Comparison of ENCODE assay signal across 7 mouse cellular contexts in genomic region chr2:51139218-51139911, GRCm38 (mm10). TPM values are rescaled to one million over a fixed set of nuclear protein-coding genes. Genes with fewer than 3 reads are reported as not detected.
DNase-seq lines count a peak whose midpoint lies in the region; ATAC-seq and TF ChIP-seq lines count a peak whose summit lies in the region.

No protein-coding gene starts in this region.

- peaks cover 21% of the 10 kb centered on the region for H3K36me3 ChIP-seq in forebrain, embryonic 15.5 days
- peaks cover 7% of the 10 kb centered on the region for H3K36me3 ChIP-seq in hindbrain, embryonic 11.5 days (ENCODE audit: control insufficient read depth, insufficient read depth, low read length)
- H3K36me3 ChIP-seq in limb, embryonic 14.5 days (ENCODE audit: control insufficient read depth, insufficient read depth, low read length) = peaks cover 59% of the 10 kb centered on the region
- peaks cover 34% of the 10 kb centered on the region for H3K36me3 ChIP-seq in myocyte (ENCODE audit: control insufficient read depth, insufficient read depth)

- peak overlapping the region; percentile 62; the same call in 1 of the 2 replicates for H3K27ac ChIP-seq in forebrain, embryonic 15.5 days (replicated peaks)
- peak overlapping the region; percentile 75 for H3K27ac ChIP-seq in hindbrain, embryonic 11.5 days (ENCODE audit: low read depth, low read length)
- 0 out of 2 replicates have a peak overlapping the region, but pooled peaks have one; percentile 14 for H3K27ac ChIP-seq in limb, embryonic 14.5 days (replicated peaks; ENCODE audit: low read depth, low read length)
- H3K27ac ChIP-seq in left cerebral cortex, adult 2 months = no peak overlapping the region

- intact Hi-C loops in left cerebral cortex, adult 2 months (cut with DNase I) = no loop called here

- 4% methylated on average over 5 of the region's 5 CpGs for WGBS in forebrain, embryonic 15.5 days
- WGBS in hindbrain, embryonic 11.5 days = 2% methylated on average over 5 of the region's 5 CpGs
- WGBS in limb, embryonic 14.5 days = 14% methylated on average over 5 of the region's 5 CpGs

- TF ChIP-seq CTCF in left cerebral cortex, adult 2 months (IDR thresholded peaks at IDR 0.05) = no peak

- peak; percentile 39 for DNase-seq in brain, adult 2 months (ENCODE audit: low read depth, low spot score)
- peak; percentile 85 for DNase-seq in hindbrain, embryonic 11.5 days (ENCODE audit: low spot score)
- DNase-seq in limb, embryonic 14.5 days (ENCODE audit: low spot score) = no peak
- no peak for DNase-seq in left cerebral cortex, adult 2 months (ENCODE audit: extremely low spot score in 1 of 2, low spot score in 2 of 2)
- no peak for DNase-seq in spleen, postnatal 36 days (ENCODE audit: low spot score in 2 of 2)

- H3K9me3 ChIP-seq in forebrain, embryonic 15.5 days = no peaks in the 10 kb centered on the region
- H3K9me3 ChIP-seq in hindbrain, embryonic 11.5 days (ENCODE audit: control insufficient read depth, low read length) = no peaks in the 10 kb centered on the region
- H3K9me3 ChIP-seq in limb, embryonic 14.5 days (ENCODE audit: control insufficient read depth, low read length) = no peaks in the 10 kb centered on the region

- TF ChIP-seq POLR2A in limb, embryonic 14.5 days (IDR thresholded peaks at IDR 0.05; ENCODE audit: borderline replicate concordance, extremely low read depth, insufficient read depth, insufficient read length) = no peak
- TF ChIP-seq POLR2A in myocyte (IDR thresholded peaks at IDR 0.05; ENCODE audit: insufficient read length, low read depth) = no peak

- no peaks in the 10 kb centered on the region for H3K27me3 ChIP-seq in forebrain, embryonic 15.5 days
- H3K27me3 ChIP-seq in hindbrain, embryonic 11.5 days (ENCODE audit: control insufficient read depth, insufficient read depth, low read length) = no peaks in the 10 kb centered on the region
- no peaks in the 10 kb centered on the region for H3K27me3 ChIP-seq in limb, embryonic 14.5 days (ENCODE audit: control insufficient read depth, insufficient read depth, low read length)
- no peaks in the 10 kb centered on the region for H3K27me3 ChIP-seq in myocyte (ENCODE audit: control insufficient read depth, insufficient read depth, insufficient read length)

- no peak overlapping the region for H3K4me3 ChIP-seq in forebrain, embryonic 15.5 days
- no peak overlapping the region; the same call in 1 of the 2 replicates for H3K4me3 ChIP-seq in hindbrain, embryonic 11.5 days (ENCODE audit: low read depth, low read length)
- H3K4me3 ChIP-seq in limb, embryonic 14.5 days (replicated peaks; ENCODE audit: low read length) = no peak overlapping the region
- H3K4me3 ChIP-seq in myocyte = no peak overlapping the region
- no peak overlapping the region for H3K4me3 ChIP-seq in left cerebral cortex, adult 2 months

- no peak overlapping the region for H3ac ChIP-seq in myocyte (ENCODE audit: control insufficient read depth, insufficient read length)

- H3K4me1 ChIP-seq in forebrain, embryonic 15.5 days = peaks cover 68% of the 10 kb centered on the region
- H3K4me1 ChIP-seq in hindbrain, embryonic 11.5 days (replicated peaks; ENCODE audit: control insufficient read depth, insufficient read depth, low read length) = peaks cover 13% of the 10 kb centered on the region
- H3K4me1 ChIP-seq in limb, embryonic 14.5 days (ENCODE audit: control insufficient read depth, insufficient read depth, low read length) = peaks cover 52% of the 10 kb centered on the region

- peaks cover 91% of the 10 kb centered on the region for H3K79me2 ChIP-seq in myocyte (ENCODE audit: control insufficient read depth, insufficient read depth)

- no peak overlapping the region for H3K9ac ChIP-seq in forebrain, embryonic 15.5 days (replicated peaks)
- H3K9ac ChIP-seq in hindbrain, embryonic 11.5 days (ENCODE audit: low read depth, low read length) = no peak overlapping the region
- H3K9ac ChIP-seq in limb, embryonic 14.5 days (ENCODE audit: low read depth, low read length, severe bottlenecking) = no peak overlapping the region

- peak overlapping the region; percentile 22 for H3K4me2 ChIP-seq in forebrain, embryonic 15.5 days (replicated peaks)
- H3K4me2 ChIP-seq in hindbrain, embryonic 11.5 days (replicated peaks; ENCODE audit: low read depth, low read length) = peak overlapping the region; percentile 4
- peak overlapping the region; percentile 10; the same call in 1 of the 2 replicates for H3K4me2 ChIP-seq in limb, embryonic 14.5 days (replicated peaks; ENCODE audit: low read depth, low read length, severe bottlenecking)
- peak overlapping the region; percentile 98 for H3K4me2 ChIP-seq in myocyte (ENCODE audit: low read depth)

- ATAC-seq in forebrain, embryonic 15.5 days (replicated peaks) = peak; percentile 62; the same call in 1 of the 2 replicates
- ATAC-seq in hindbrain, embryonic 11.5 days (ENCODE audit: low FRiP score) = peak; percentile 90
- ATAC-seq in limb, embryonic 14.5 days (ENCODE audit: low FRiP score, low read depth) = 0 out of 2 replicates have a peak, but pooled peaks have one; percentile 2

TF ChIP-seq in myocyte, 11 proteins besides CTCF, POLR2A, EP300 and RAD21:
- TF ChIP-seq USF1 (IDR thresholded peaks at IDR 0.05; ENCODE audit: low read depth) (no peak), POLR2AphosphoS2 (IDR thresholded peaks at IDR 0.05; ENCODE audit: insufficient read length, low read depth) (peak; percentile 40), SRF (IDR thresholded peaks at IDR 0.05; ENCODE audit: control insufficient read depth, insufficient read length, low read depth) (no peak), REST (IDR thresholded peaks at IDR 0.05; ENCODE audit: insufficient read depth, insufficient read length) (no peak), MYOD1 (IDR thresholded peaks at IDR 0.05; ENCODE audit: control insufficient read depth in 1 of 3, insufficient read length in 2 of 3, low read depth in 2 of 3) (peak in 1 of 3 experiments; percentile 21), MYOG (IDR thresholded peaks at IDR 0.05; ENCODE audit: control insufficient read depth in 1 of 3, insufficient read depth in 1 of 3, insufficient read length in 2 of 3, low read depth in 2 of 3) (peak in 1 of 3 experiments; percentile 41), TCF12 (IDR thresholded peaks at IDR 0.05; ENCODE audit: insufficient read depth, poor library complexity, severe bottlenecking) (no peak), MAX (IDR thresholded peaks at IDR 0.05; ENCODE audit: low read depth) (no peak), CEBPB (IDR thresholded peaks at IDR 0.05; ENCODE audit: insufficient read depth, poor library complexity, severe bottlenecking) (no peak), TCF3 (IDR thresholded peaks at IDR 0.05; ENCODE audit: insufficient read length, low read depth) (no peak), E2F4 (IDR thresholded peaks at IDR 0.05; ENCODE audit: insufficient read depth) (no peak)

RNA-seq across cellular contexts. Expression of gene Rnd3, which starts 9.5 kb away (rescaled TPM):
- polyA plus RNA-seq in forebrain, embryonic 15.5 days (2015; fragmentation: Nextera tagmentation; extraction: Ambion mirVana) = 142 and 151 TPM in 2 replicates
- 357 and 383 TPM in 2 replicates for polyA plus RNA-seq in hindbrain, embryonic 11.5 days (2014; fragmentation: Nextera tagmentation; extraction: Ambion mirVana)
- polyA plus RNA-seq in limb, embryonic 14.5 days (2012; rRNA removed) = 59.4 and 68.8 TPM in 2 replicates
- polyA plus RNA-seq in limb, embryonic 14.5 days (2014; fragmentation: Nextera tagmentation; extraction: Ambion mirVana) = 162 and 176 TPM in 2 replicates
- polyA plus RNA-seq in myocyte (2012; fragmentation: generic; extraction: Trizol) = 10.3 TPM
- total RNA-seq in left cerebral cortex, adult 2 months (2021) = 10 to 100 TPM; 19.5 to 21.9 TPM

Comparison
In these comparisons a context has a peak if more than half of its experiments do, and no peak if none do; other contexts are left out.
1. DNase-seq: peak in brain, adult 2 months (single experiment) and hindbrain, embryonic 11.5 days (single experiment); none in limb, embryonic 14.5 days (single experiment), left cerebral cortex, adult 2 months (0 of 2) and spleen, postnatal 36 days (0 of 2).
2. ATAC-seq: peak in every context shown above with its lines; median percentile 90 in hindbrain, embryonic 11.5 days; 62 in forebrain, embryonic 15.5 days; 2 in limb, embryonic 14.5 days.
3. H3K4me2 ChIP-seq: peak in every context shown above with its lines; median percentile 98 in myocyte; 22 in forebrain, embryonic 15.5 days; 10 in limb, embryonic 14.5 days; 4 in hindbrain, embryonic 11.5 days.